Mouse (Mus musculus): Measurements from ENCODE around the gene Pitpnm1.

DNA sequence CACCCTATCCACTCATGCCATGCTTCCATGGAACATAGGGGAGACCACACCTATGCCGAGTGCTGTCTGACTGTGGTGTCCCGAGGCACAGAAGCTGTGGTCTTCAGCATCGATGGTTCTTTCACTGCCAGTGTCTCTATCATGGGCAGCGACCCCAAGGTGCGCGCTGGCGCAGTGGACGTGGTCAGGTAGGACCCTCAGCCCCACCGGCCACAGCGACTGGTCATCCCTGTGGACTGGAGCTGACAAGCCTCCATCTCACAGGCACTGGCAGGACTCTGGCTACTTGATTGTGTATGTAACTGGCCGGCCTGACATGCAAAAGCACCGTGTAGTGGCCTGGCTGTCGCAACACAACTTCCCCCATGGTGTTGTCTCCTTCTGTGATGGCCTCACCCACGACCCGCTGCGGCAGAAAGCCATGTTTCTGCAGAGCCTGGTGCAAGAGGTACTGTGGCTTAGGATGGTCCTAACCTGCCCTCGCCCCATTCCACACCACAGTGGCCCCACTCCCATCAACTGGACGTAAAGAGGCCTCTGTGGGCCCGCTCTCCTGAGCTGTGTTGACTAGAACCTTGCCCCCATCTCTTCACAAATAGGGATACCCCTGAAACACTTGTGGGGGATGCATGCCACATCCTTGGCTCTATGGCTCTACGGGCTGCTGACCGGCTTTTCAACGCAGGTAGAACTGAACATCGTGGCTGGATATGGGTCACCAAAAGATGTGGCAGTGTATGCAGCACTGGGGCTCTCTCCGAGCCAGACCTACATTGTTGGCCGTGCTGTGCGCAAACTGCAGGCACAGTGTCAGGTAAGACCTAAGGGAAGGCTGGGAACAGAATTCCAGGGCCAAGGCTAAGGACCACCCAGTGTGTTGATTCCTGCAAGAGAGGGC, 12.5 kb downstream of the Pitpnm1 start:
- TF ChIP-seq CHD2 (IDR thresholded peaks at IDR 0.05; ENCODE audit: low read length) (no peak), JUND (conservative IDR thresholded peaks at IDR 0.05; ENCODE audit: low read depth, low read length) (no peak), NRF1 (IDR thresholded peaks at IDR 0.05; ENCODE audit: low read depth, low read length) (no peak), MAX (IDR thresholded peaks at IDR 0.05; ENCODE audit: low read length) (no peak)
